Comparison of ENCODE assay signal across 8 mouse cellular contexts in the genomic region with DNA sequence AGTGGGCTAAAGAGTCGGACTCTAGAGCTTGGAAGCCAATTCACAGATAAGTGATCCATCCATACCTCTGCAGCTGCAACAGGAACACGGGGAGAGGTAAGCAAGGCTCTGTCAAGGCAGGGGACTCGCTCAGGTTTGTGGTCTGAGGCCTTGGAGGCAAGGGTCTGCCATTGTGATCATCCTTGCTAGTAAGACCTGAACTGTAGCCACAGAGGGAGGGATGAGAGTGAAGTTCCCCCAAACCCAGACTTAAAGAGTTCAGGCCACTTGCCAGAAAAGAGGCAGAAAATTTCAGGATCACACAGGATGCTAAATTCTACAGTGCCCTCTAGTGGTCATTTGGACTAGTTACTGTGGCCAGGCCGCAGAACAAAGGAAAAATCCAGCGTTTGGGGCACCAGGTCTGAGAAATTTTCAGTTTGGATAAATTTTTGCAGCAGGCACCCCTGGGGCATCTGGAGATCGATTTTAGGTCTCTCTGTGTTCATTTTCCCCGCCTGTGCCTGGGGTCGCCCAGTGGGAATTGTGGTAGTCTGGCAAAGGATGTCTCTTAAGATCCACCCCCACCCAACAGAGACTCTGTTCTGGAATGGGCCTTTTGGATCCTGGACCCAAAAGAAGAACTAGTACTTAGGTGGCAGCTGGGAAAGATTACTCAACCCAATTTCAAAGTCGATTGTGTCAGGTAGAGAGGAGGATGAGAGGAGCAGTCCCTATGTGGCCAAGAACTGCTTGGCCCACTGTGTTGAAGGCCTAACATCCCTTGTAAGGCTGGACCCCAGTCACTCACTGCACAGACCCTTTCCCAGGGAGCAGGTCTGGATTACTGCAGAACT. TPM values are rescaled to one million over a fixed set of nuclear protein-coding genes. Genes with fewer than 3 reads are reported as not detected.
DNase-seq lines count a peak whose midpoint lies in the region; ATAC-seq and TF ChIP-seq lines count a peak whose summit lies in the region.

No protein-coding gene starts in this region.

- H3K4me1 ChIP-seq in embryonic facial prominence, embryonic 10.5 days = no peaks in the 10 kb centered on the region

- DNase-seq in gastrocnemius, adult 2 months = no peak
- no peak for DNase-seq in gastrocnemius, postnatal 25 days
- DNase-seq in adipocyte (ENCODE audit: low spot score) = peak; percentile 85
- DNase-seq in embryonic facial prominence, embryonic 10.5 days (ENCODE audit: low spot score) = peak; percentile 60
- DNase-seq in layer of hippocampus, adult 9-10 months (ENCODE audit: low spot score) = peak; percentile 17
- peak; percentile 21 for DNase-seq in right cerebral cortex, postnatal 4 days

- WGBS in embryonic facial prominence, embryonic 10.5 days = 37% methylated on average over 9 of the region's 9 CpGs

- H3K36me3 ChIP-seq in embryonic facial prominence, embryonic 10.5 days (replicated peaks) = no peaks in the 10 kb centered on the region

- no peaks in the 10 kb centered on the region for H3K27me3 ChIP-seq in embryonic facial prominence, embryonic 10.5 days (replicated peaks; ENCODE audit: low read depth, poor library complexity, severe bottlenecking)

- no peaks in the 10 kb centered on the region for H3K9me3 ChIP-seq in embryonic facial prominence, embryonic 10.5 days

- peak; percentile 62 to 81 for ATAC-seq in hematopoietic stem cell, adult 5-6 weeks (replicated peaks in 1 of 2; ENCODE audit: insufficient read depth in 1 of 2, low FRiP score in 2 of 2, low TSS enrichment in 1 of 2, low read depth in 1 of 2, poor library complexity in 2 of 2, severe bottlenecking in 2 of 2)
- ATAC-seq in megakaryocyte, adult 5-6 weeks (ENCODE audit: poor library complexity, severe bottlenecking) = peak; percentile 64

- intact Hi-C loops in gastrocnemius, adult 2 months (cut with DNase I) = loop anchor here (2.0 kb wide), 2 partner anchors 174 to 448 kb away; no protein-coding TSS in a partner anchor

- TF ChIP-seq CTCF in gastrocnemius, adult 2 months (IDR thresholded peaks at IDR 0.05) = peak; percentile 83

- H3K27ac ChIP-seq in gastrocnemius, adult 2 months = no peak overlapping the region
- H3K27ac ChIP-seq in embryonic facial prominence, embryonic 10.5 days (replicated peaks) = peak overlapping the region; percentile 83

- H3K4me3 ChIP-seq in gastrocnemius, adult 2 months = no peak overlapping the region
- H3K4me3 ChIP-seq in embryonic facial prominence, embryonic 10.5 days = no peak overlapping the region

RNA-seq across cellular contexts. Expression of a gene that starts 24.6 kb away (rescaled TPM):
- 10 to 100 TPM in 1 of 2 experiments, 1 to 10 TPM in 1; 9.5 to 10.7 TPM for total RNA-seq in gastrocnemius, adult 2 months (2021)
- total RNA-seq in gastrocnemius, postnatal 25 days (2021) = 1 to 10 TPM; 6.3 to 8.1 TPM
- 12.6 and 14.6 TPM in 2 replicates for polyA plus RNA-seq in embryonic facial prominence, embryonic 10.5 days (2016; fragmentation: Nextera tagmentation; extraction: Ambion mirVana)
- 15.9 and 24.1 TPM in 2 replicates for total RNA-seq in hematopoietic stem cell, adult 5-6 weeks (2017)
- 16.4 and 17.9 TPM in 2 replicates for total RNA-seq in megakaryocyte, adult 5-6 weeks (2015)
- total RNA-seq in megakaryocyte, adult 5-6 weeks (2017) = 12.1 and 15.9 TPM in 2 replicates

Comparison
In these comparisons a context has a peak if more than half of its experiments do, and no peak if none do; other contexts are left out.
1. DNase-seq: peak in adipocyte (single experiment), embryonic facial prominence, embryonic 10.5 days (single experiment), layer of hippocampus, adult 9-10 months (single experiment) and right cerebral cortex, postnatal 4 days (single experiment); none in gastrocnemius, adult 2 months (single experiment) and gastrocnemius, postnatal 25 days (single experiment).